Mouse (Mus musculus) adrenal gland, adult 8-10 months (tissue): ENCODE results near the gene Utf1. TPM values are rescaled to one million over a fixed set of nuclear protein-coding genes. Genes with fewer than 3 reads are reported as not detected.

Source experiments
- DNase-seq: peaks from one replicate; pipeline ENCODE4 v3.0.0; 2022
- total RNA-seq, 4 experiments: library from RNA; stranded (reverse); gene quantifications; 2 replicates each; pipeline ENCODE4 v1.2.4; 2022

Utf1 gene
- total RNA-seq, 4 experiments from 2014 or later = not detected

DNA sequence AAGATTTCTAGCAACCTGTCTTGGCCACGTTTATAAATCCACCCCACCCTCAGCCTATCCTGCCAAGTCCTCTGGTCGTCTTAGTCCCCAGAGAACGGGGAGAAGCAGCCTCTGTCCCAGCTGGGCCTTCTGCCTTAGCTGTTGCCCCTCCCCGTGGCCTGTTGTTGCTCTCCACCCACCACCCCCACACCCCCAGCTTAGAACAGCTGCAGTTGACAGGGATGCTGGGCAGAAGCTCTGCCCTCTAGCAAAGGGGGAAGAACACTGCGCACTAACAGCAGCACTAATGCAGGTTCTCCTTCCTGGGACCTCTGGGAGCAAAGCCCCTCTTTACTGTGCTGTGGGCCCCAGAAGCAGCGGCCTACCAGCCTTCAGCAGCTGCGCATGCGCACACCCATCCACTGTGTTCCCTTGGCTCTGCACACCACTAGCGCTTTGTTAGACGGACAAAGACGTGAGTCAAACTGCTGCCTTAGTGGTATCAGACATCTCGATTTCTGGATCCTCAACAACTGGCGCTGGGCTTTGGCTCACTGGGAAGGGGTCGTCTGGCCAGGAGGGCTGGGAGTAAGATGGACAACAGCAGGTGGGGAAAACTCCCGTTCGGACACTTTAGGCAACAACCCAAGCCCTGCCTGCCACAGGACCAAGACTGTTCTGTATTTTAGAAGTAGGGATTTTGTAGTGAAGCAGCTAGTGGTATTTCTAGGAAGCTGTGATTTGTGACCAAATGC is 2.9 kb upstream of the Utf1 start:
- no peak for DNase-seq

DNA sequence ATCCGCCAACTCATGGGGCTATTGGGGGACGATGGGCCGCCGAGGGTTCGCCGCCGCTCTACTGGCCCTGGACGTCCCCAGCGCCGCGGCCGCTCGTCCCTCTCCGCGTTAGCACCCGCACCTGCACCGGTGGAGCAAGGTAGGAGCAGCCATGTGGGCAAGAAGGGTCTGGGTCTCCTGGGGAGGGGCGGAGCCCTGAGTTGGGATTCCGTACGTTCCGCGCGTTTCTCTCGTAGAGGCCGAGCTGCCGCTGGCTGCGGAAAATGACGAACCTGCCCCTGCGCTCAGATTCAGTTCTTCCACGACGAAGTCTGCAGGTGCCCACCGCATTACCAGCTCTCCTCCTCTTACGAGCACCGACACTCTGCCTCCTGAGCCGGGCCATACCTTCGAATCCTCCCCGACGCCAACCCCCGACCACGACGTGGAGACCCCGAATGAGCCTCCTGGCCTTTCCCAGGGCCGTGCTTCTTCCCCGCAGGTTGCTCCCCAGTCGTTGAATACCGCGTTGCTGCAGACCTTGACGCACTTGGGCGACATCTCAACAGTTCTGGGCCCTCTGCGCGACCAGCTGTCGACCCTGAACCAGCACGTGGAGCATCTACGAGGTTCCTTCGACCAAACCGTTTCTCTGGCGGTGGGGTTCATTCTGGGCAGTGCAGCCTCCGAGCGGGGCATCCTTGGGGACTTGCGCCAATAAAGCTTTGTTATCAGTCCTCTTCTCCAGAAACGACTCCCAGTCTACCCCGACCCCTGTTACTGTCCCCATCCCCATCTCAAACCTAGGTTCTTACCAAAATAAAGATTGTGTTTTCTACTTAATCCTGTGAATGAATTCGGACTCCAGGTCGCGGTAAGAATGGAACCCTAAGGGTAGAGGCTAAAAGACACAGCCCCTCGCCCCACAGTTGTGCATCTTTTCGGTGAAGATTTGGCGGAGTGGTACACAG is 977 bp downstream of the Utf1 start:
- DNase-seq = no peak

DNA sequence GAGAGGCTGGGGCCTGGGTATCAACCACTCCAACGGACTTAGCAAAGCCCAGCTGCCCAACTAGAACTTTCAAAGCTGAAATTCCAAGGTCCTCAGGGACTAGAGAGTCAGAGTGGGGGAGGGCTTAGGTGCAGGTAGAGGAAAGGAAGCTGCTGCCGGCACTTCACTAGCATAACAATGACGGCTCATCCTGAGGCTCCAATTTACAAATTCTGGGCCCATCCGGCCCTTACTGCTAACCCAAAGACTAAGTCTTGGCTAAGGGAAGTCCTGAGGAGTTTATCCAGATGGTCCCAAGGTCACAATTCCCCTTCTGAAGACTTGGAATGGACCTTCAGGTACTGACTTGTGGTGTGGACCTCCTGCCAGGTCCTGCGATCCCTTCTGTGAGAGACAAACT is 1.9 kb downstream of the Utf1 start:
- DNase-seq = no peak

DNA sequence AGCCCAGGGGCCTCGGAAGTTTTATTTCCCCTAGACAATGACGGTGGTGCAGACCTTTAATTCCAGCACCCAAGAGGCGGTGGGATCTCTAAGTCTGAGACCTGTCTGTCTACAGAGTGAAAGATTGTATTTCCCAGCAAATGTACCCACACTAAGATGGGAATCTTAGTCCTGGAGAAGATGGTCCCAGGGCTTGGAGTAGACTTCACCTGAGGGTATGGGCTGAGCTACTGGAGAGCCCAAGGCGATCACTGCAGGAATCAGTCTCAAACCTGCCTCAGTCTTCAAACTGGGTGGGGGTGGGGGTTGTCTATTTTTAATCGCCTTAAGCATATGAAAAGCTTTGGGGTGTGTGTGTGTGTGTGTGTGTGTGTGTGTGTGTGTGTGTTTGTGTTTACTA is 2.4 kb downstream of the Utf1 start:
- no peak for DNase-seq

DNA sequence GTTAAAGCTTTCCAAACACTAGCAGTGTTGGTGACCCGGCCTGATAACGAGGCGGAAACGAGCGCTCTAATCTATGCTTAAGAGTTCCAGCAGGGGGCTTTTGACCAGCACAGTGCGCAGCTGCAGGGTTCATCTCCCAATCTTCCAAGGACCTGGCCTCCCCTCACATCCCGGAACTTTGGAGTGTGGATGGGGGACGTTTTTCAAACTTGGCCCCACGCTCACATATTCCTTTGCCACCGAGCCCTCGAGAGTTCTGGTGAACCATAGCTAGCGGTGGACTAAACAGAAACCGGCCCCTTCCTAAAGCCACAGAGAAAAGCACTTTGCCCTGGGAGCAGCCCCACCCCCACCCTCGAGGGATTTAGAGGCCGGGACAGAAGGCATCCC is 6.3 kb downstream of the Utf1 start:
- no peak for DNase-seq

DNA sequence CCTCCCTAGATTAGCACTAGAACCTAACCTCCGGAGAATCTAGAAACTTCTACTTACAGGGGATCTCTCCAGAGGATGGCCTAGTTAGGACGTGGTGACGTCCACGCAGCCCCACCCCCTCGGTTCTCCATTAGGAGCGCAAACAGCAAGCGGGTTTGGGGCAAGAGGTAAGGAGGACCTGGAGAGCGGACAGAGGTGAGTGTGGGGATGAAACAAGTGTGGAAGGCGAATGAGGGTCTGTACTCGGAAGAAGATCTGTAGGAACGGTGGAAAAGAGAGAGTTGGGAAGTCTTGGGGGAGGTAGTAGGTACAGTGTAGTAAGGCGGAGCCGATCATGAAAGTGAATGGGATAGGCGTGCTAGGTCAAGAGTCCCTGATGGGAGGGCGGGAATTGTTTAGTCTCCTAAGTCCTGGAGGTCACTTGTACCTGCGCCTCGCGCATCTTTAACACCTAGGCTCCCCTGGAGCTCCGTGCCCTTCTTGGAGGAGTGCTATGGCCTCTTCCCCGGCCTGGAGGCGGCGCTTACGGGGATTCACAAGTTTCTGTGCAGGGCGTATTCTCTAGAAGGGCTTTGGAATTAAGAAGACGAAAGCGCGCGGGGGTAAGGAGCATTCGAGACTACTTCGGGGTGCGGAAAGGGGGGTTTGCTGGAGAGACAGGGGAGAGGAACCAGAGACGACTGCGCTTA is 6.8 kb downstream of the Utf1 start:
- DNase-seq = no peak

DNA sequence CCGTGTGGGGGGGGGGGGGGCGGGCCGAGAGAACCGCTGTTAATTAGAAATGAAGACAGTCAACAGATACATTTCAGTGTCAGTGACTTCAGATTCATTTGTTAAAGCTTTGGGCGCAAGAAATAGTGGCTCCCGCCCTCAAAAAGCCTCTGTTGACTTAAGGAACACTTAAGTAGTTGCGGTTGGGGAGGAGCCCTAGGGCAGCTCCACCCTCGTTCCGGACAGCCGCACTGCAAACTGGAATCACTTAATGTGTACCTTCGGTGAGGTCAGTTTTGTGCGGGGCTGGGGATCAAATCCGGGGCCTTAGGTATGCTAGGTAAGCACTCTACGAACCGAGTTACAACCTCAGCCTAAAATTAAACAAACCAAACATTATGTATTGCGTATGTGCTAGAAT is 7.5 kb downstream of the Utf1 start:
- DNase-seq = no peak

DNA sequence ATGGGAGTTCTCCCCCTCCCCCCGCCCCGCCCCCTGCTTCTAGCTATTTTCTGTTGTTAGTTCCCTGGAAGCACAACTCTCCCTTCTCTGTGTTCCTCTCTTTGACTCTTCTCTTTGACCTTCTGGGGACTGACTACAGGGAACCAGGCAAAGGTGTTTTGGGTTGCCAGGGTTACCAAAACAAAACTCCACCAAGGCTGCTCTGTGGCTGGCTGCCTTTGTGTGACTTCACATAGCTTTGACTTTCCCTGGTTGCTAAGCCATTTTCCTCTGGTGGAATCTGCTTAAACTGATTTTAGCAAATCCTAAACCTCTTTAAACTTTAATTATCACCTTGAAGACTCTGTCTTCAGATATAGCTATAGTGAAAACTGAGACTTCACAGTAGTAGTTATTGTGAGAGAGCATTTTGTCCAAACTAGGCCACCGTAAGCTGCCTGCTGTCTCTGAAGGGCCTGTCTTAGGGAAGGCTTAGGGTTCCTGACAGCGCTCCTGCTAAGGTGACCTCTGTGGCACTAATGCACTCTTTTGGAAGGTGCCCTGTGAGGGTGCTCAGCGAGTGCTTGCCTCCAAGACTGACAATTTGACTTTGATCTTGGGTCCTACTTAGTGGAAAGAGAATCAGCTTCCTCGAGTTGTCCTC is 8.5 kb downstream of the Utf1 start:
- no peak for DNase-seq

DNA sequence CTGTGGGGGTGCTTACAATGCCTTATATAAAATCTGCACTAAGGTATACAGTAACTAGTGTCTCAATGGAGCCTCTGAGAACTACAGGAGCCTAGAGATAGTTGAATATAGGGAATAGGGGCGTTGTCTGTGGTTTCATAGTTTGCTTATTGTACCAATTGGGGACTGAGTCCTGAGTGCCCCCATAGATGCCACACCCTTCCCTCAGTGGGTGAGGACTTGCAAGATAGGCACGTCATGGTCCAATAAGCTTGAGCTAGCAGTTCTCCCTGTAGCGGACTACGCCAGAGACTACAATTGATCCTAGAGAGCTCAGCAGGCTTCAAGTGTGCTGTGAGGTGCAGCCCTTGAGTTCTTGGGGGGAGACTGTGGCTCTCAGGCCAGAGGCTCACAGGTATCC is 11.9 kb downstream of the Utf1 start:
- no peak for DNase-seq

DNA sequence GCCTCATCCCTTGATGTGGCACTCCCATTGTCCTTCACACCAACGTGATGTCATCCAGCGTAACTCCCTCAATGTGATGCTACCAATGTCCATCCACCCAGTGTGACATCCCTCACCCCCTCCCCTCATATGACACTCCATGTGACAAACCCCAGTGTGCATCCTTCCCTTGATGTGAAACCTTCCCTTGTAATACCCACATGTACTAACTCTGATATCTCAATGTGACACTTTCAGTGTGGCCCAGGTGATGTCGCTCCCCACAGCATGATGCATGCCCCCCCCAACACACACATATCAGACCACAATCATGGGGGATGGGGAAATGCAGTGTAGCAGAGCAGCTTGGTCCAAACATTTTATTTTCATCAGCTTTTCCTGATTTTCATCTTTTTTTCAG is 13.1 kb downstream of the Utf1 start:
- no peak for DNase-seq

DNA sequence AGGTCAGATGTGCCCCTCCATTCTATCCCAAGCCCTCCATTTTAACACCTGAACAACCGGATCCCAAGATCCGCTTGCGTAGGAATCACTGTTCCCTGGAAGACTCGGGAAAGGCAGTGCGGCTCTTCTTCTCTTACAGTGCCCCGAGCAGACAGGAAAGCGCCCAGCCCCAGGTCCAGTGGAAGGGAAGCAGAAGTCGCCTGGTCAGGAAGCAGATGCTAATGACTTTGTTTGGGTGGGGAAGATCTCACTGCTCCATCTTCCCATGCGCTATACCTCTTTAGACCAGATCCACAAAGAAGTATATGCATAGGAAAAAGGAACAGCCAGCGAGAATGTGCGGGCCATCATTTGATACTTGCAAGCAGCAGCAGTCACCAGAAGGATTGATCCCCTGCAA is 13.8 kb downstream of the Utf1 start:
- DNase-seq = no peak

DNA sequence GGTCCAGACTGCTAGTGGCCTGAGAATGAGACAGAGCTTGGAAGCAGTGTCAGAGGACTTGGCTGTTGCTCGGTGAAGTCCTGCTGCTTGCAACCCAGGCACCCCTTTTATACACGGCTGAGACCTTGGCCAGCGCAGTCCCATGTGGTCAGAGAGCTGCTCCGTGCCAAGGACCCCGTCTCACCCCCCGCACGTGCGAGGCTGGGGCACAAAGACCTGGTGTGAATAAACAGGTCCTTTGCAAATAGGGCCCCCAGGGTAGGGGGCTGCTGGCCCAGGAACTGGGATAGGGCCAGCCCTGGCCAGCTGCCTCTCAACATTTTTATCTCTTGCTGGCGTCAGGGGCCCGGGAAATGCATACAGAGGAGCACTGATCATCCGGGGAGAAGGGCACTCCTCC is 14.4 kb downstream of the Utf1 start:
- DNase-seq = no peak

DNA sequence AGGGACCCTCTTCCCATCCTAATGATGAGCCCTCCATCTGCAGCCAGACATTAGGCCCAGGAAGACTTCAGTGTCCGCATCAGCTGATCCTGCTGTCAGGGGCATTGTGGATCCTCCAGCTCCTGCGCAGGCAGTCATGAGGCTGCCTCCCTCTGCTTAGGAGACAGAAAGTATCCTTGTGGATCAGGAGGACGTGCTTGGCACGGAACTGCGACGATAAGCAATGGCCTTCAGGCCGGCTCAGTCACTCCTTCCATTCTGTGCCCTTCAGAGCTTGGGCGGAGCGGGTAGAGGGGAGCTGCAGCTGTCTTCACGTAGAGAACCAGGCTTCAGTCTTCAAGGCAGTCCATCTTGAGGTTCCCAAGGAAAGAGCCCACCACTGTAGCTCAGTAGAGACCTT is 17.6 kb downstream of the Utf1 start:
- peak; percentile 86 for DNase-seq

DNA sequence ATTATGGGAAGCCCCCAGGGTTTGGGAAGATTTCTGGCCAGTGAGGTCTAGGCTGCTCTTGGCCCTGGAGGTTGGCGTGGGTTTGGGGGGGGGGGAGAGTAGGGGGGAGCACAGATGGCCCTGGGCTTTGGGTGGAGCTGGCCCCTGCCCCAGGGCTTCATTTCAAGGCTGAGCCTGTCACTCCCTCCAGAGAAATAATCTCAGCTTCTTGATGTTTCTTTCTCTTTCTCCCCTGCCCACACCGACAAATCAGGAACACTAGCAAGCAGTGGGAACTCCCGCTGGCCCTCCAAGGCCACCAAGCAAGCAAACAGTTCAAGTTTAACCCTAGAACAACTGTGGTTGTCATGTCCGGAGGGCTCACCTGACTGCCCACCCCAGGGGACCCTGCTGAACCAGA is 20.2 kb downstream of the Utf1 start:
- DNase-seq = no peak

DNA sequence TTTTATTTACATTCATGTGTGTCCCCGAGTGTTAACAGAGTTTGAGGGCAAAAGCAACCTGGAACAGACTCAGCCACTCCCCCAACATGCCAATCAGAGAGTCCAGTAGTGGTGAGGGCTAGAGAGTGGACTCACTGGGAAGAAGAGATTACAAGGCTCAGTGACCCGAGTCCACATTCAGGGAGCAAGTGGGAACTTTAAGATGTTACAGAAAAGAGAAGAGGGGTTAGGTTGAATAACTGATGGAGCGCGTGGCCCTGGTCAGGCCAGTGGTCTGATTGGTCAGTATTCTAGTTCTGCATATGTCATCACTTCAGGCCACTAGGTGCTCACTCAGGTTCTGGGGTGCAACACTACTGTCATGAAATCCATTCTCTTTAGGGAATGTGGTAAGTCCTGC is 23.6 kb downstream of the Utf1 start:
- no peak for DNase-seq

DNA sequence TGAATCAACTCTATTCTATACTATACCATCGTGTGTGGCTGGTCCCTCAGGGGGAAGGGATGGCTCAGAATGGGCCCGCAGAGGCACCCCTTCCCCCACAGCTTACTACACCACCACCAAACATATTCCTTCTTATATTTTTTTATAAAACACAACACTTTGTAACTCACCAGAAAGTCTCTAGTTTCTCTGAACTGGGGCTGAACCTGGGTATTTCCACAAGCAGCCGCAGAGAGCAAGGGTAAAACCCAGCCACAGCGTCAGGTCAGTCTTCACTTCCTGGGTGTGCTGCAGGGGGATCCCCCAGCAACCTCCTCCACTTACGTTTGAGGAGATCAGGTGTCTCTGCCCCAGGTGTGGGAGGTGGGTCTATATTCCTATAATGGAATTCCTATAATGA is 24.8 kb downstream of the Utf1 start:
- no peak for DNase-seq

DNA sequence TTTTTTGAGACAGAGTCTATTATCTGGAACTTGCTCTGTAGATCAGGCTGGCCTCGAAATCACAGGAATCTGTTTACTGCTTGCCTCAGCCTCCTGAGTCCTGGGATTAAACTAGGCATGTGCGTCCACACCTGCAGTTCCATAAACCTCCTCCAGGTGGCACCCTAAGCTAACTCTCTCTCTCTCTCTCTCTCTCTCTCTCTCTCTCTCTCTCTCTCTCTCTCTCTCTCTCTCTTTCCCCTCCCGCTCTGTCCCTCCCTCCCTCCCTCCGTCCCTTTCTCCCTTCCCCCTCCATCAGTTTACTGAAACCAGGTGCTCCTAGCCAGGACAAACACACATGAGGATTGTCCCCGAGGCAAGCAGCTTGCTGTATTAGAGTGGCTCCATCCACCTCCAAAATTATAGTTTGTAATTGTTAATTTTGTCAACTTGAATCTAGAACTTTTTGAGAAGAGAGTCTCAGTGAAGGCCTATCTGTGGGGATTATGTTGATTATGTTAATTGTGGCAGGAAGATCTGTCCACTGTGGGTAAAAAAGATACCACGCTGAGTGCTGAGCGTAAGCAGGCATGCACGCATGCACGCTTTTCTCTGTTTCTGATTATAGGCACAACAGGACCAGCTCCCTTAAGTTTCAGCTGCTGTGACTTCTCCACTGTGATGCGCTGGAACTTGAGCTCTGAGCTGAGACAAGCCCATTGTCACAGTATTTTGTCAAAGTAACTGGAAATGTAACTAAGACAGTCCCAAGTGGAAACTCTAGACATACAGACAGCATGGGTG is 25.9 kb downstream of the Utf1 start:
- no peak for DNase-seq

DNA sequence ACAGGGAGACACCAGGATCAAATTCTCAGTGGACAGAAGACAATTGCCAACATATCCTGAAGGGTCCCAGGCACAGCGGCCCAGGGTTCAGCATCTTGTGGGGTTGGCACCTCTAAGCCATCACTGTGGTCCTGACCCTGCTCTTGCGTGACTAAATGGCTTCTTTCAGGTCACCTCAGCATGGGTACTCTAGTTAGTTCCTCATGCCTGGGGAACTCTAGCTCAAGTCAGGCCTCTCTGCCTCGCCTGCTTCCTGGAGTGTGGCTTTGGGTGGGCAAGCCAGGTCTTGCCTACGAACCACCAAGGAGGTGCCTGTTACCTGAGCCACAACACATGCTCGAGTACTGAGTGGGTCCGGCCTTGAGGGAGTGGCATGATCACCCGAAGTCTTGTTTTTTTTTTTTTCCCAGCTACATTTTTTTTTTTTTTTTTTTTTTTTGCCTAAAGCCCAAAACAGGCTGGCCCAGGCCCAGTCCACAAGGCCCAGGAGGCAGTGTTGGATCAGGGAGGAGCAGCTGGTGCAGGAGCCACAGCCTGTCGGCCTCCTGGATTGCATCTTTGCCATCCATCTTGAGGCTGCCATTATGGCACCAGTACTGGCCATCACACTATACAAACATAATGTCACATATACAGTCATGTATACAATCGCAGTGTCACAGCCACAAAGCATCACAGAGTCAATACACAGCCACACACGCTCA is 26.8 kb downstream of the Utf1 start:
- DNase-seq = no peak

DNA sequence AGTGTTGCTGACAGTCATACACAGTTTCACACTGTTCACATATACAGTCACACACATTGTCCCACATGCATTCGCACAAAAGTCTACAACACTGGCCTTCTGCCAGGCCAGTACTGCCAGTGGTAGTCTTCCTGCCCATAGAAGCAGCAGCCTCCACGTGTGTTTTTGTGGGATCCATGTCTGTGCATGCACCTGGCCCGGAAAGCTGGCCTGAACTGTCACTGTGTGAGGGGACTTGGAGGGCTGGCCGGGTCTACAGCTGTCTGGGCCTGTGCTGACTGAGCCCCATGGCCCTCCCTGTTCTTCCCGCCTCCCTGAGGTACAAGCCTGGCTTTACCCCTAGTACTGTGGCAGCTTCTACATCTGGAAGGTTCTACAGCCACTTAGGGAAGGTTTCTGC is 27.4 kb downstream of the Utf1 start:
- no peak for DNase-seq

DNA sequence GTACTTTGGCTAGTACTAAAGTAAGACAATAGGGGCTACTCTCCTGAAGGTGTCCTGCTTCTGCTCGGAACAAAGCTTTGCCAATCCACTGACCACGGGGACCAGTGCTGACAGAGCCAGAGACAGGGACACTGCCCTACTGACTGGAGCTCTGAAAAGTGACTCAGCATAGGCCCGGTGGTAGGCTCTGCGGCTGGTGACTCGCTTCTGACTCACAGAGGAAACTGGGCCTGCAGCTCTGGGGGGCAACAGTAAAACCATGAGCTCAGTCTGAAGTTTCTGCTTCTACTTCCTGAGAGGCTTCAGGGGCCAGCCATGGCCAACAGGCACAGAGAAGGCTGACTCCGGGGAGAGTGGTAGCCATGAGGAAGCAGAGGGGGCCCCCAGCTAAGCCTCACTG is 27.8 kb downstream of the Utf1 start:
- DNase-seq = no peak

DNA sequence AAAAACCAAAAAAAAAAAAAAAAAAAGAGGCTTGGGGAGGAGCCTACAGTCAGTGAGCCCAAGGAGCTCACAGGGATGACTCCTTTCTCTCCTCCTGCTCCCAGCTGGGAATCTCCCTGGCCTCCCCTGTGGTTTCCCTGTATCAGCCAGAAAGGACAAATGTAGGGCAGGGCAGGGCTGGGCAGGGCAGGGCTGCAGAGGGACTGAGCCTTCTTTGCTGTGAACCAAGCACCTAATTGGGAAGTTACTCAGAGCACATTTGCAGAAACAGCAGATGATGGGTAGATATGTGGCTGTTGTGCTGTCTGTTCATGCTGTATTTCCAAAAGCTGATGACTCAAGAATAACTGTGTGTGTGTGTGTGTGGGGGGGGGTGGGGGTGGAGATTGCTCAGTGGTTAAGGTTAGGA is 29.3 kb downstream of the Utf1 start:
- no peak for DNase-seq
